Mouse (Mus musculus): ENCODE measurements around the gene Calcoco1. TPM values are rescaled to one million over a fixed set of nuclear protein-coding genes. Genes with fewer than 3 reads are reported as not detected.

Calcoco1 gene
- polyA plus RNA-seq, 1 experiment: 28.0 TPM

DNA sequence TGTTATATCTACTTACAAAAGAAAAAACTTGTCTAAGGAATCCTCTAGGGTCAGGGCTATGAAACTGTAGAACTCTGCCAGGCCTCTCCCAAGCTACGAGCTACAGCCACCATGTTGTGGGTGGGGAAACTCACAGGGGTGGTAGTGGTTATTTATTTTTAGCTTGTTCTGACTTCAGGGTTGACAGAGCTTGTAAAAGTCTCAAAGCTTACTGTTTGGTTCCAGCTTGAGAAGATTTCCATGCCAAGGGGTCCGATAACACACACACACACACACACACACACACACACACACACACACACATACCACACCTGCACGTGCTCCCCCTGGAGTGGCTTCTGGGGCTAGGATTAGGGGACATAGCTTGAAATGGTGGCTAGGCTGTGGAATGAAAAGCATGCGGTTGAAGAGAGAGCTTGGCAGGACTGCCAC lies 538 bp upstream of the Calcoco1 start:
- TF ChIP-seq CTCF (IDR thresholded peaks at IDR 0.05; ENCODE audit: control insufficient read depth, insufficient read depth, low read length): no peak
- TF ChIP-seq POLR2A (IDR thresholded peaks at IDR 0.05; ENCODE audit: borderline replicate concordance, control insufficient read depth, low read depth, low read length): no peak
- peak overlapping the region; percentile 60 for H3K4me3 ChIP-seq (replicated peaks; ENCODE audit: control insufficient read depth, low read depth, low read length)
- peaks cover 1% of the 10 kb centered on the region; the same call in 1 of the 2 replicates for H3K4me1 ChIP-seq (ENCODE audit: control insufficient read depth, insufficient read depth, low read length)
- H3K27ac ChIP-seq (ENCODE audit: control insufficient read depth, insufficient read depth, low read depth, low read length, poor library complexity): no peak overlapping the region
- WGBS: 57% methylated on average over 4 of the region's 4 CpGs

DNA sequence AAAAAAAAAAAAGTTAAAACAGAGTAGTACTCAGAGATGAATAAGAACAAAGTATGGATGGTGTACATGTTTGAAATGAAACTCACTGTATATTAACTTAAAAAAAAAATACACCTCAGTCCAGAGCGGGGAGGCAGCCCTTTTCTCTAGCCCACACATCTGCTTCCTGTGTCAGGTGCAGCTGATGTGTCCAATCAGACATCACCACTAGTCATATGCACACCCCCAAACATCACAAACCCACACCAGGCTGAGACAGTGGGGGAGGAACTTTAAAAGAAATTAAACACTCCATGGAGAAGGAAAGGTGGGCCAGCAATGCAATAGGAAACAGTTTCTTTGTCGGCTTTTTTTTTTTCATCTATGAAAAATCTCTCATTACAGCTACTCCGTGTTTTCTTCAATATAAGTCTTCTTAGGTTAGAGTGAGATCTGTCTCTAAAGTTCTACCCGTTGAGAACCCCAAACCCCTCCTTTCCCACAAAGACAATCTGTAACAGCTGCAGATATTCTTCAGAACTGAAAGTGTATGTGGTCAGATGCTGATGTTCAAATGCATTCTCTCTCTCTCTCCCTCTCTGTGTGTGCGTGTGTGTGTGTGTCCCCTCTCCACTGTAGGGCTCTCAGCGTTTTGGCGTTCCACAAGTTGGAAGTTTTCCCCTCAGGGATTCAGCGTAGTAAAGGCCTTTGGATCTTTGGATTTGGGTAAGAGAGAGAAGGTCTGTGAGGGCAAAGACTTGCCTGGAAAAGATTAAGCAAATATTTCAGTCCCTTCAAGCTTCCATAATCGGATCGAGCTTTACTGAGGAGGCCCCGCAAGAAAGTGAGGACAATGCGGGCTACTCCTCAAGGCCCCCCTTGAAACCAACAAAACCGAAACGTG lies 721 bp downstream of the Calcoco1 start:
- Histone ChIP-seq H3K4me1 (ENCODE audit: control insufficient read depth, insufficient read depth, low read length) (peaks cover 1% of the 10 kb centered on the region; the same call in 1 of the 2 replicates), H3K4me3 (replicated peaks; ENCODE audit: control insufficient read depth, low read depth, low read length) (peak overlapping the region; percentile 83), H3K27ac (ENCODE audit: control insufficient read depth, insufficient read depth, low read depth, low read length, poor library complexity) (no peak overlapping the region; the same call in 1 of the 2 replicates)
- no peak for TF ChIP-seq POLR2A (IDR thresholded peaks at IDR 0.05; ENCODE audit: borderline replicate concordance, control insufficient read depth, low read depth, low read length)
- no peak for TF ChIP-seq CTCF (IDR thresholded peaks at IDR 0.05; ENCODE audit: control insufficient read depth, insufficient read depth, low read length)
- WGBS: 2% methylated on average over 14 of the region's 14 CpGs

DNA sequence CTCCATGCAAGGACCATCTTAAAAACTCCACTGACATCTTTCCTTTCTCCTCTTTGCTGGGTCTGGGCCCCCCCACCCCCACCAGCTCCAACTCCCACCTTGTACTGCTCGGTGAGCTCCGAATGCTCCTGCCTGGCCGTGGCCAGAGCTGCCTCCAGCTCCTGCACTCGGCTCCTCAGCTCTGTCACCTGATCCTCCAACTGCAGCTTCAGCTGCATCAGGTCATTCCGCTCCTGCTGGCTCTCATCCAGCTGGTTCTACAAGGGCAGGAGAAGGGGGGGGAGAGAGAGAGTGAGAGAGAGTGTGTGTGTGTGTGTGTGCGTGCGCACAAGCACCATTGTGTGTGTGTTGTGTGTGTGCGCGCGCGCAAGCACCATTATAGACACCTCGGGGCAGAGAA lies 5.8 kb downstream of the Calcoco1 start:
- no peak for TF ChIP-seq CTCF (IDR thresholded peaks at IDR 0.05; ENCODE audit: control insufficient read depth, insufficient read depth, low read length)
- no peak for TF ChIP-seq POLR2A (IDR thresholded peaks at IDR 0.05; ENCODE audit: borderline replicate concordance, control insufficient read depth, low read depth, low read length)
- 82% methylated on average over 12 of the region's 12 CpGs for WGBS
- Histone ChIP-seq H3K4me1 (ENCODE audit: control insufficient read depth, insufficient read depth, low read length) (no peaks in the 10 kb centered on the region), H3K4me3 (replicated peaks; ENCODE audit: control insufficient read depth, low read depth, low read length) (no peak overlapping the region), H3K27ac (ENCODE audit: control insufficient read depth, insufficient read depth, low read depth, low read length, poor library complexity) (no peak overlapping the region)

DNA sequence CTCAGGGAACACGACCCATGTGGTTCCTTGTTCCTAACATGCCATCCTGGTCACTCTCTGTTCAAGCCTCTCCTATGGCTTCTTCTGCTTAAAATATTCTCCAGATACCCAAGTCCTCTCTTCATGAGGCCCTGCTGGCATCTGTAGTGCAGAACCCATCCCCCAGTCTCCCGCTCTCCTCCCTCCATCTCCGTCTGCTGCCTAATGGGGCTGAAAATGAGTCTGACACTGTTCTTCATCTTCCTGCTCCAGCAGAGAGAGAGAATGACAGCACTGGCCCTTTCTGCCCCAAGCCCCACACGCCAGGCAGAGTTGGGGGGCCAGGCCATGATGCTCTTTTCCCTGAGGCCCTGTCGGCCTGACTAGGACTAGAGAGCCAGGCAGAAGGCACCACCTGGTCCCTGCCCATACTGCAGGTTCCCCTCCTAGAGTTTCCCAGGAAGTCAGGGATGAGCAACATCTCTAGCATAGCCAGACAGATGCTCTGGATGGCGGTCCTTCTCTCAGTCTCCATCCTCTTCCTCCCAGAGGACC lies 14.2 kb downstream of the Calcoco1 start:
- WGBS: 81% methylated on average over 6 of the region's 6 CpGs
- no peak overlapping the region for H3K27ac ChIP-seq (ENCODE audit: control insufficient read depth, insufficient read depth, low read depth, low read length, poor library complexity)
- no peak for TF ChIP-seq POLR2A (IDR thresholded peaks at IDR 0.05; ENCODE audit: borderline replicate concordance, control insufficient read depth, low read depth, low read length)
- TF ChIP-seq CTCF (IDR thresholded peaks at IDR 0.05; ENCODE audit: control insufficient read depth, insufficient read depth, low read length): no peak

DNA sequence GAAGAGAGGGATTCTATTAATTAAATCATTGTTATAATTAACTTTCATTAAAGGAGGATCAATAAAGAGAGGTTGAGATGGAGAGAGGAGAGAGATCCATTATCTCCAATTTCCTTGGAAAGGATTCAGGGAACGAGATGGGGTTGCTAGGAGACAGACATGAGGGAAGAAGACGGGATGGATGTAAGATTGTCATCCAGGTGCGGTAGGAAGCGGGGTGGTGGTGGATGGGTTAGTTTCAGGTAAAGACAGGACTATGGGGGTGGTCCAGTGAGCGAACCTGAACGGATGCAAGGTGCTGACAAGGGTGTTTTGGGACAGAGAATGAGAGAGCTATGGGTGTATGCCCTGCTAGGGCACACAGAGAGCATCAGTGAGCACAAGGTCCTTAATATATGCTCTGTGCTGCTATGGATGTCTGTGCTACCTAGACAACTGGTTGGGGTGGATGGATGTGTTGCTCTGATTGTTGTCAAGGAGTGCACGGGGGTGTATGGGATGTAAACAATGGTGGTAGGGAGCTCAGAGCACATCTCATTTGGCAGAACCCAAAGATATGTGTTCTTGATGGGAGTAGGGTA lies 16.0 kb downstream of the Calcoco1 start:
- H3K27ac ChIP-seq (ENCODE audit: control insufficient read depth, insufficient read depth, low read depth, low read length, poor library complexity): no peak overlapping the region
- TF ChIP-seq POLR2A (IDR thresholded peaks at IDR 0.05; ENCODE audit: borderline replicate concordance, control insufficient read depth, low read depth, low read length) (no peak), CTCF (IDR thresholded peaks at IDR 0.05; ENCODE audit: control insufficient read depth, insufficient read depth, low read length) (no peak)
- H3K4me1 ChIP-seq (ENCODE audit: control insufficient read depth, insufficient read depth, low read length): no peaks in the 10 kb centered on the region
- WGBS: 81% methylated on average over 7 of the region's 7 CpGs
- H3K4me3 ChIP-seq (replicated peaks; ENCODE audit: control insufficient read depth, low read depth, low read length): no peak overlapping the region

More for the DNA sequence above, 14.2 kb downstream of the Calcoco1 start:
- Histone ChIP-seq H3K4me1 (ENCODE audit: control insufficient read depth, insufficient read depth, low read length) (no peaks in the 10 kb centered on the region), H3K4me3 (replicated peaks; ENCODE audit: control insufficient read depth, low read depth, low read length) (no peak overlapping the region)

DNA sequence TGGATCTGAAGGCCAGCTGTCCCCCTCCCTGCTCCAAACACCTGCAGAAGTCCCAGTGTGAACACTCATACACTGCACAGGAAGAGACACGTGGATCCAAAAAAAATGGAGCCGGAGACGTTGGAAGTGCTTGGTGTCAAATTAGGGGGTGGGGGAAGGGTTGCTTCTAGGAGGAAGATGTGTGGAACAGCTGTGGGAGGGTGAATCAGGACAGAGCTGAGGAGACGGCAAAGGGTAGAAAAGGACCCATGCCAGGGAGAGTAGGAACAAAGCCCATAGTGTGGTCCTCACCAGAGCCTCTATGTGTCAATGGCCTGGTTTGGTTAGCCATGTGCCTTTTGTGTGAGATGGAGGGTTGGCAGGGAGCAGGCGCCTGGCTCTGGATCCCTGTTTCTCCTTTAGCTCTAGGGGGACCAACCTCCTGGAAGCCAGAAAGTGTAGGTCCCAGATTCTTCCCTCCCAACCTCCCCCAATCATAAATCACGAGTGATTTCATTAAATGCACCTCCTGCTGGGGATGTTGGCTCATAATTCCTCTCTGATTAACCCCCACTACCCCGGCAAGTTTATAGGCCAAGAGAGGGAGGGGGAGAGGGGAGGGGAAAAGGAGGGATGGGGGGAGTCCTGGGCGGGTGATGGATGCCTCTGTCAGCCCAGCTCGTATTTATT lies 16.6 kb downstream of the Calcoco1 start:
- WGBS: 57% methylated on average over 9 of the region's 9 CpGs
- H3K4me3 ChIP-seq (replicated peaks; ENCODE audit: control insufficient read depth, low read depth, low read length): no peak overlapping the region
- TF ChIP-seq POLR2A (IDR thresholded peaks at IDR 0.05; ENCODE audit: borderline replicate concordance, control insufficient read depth, low read depth, low read length) (no peak), CTCF (IDR thresholded peaks at IDR 0.05; ENCODE audit: control insufficient read depth, insufficient read depth, low read length) (no peak)
- H3K27ac ChIP-seq (ENCODE audit: control insufficient read depth, insufficient read depth, low read depth, low read length, poor library complexity): no peak overlapping the region
- no peaks in the 10 kb centered on the region for H3K4me1 ChIP-seq (ENCODE audit: control insufficient read depth, insufficient read depth, low read length)

DNA sequence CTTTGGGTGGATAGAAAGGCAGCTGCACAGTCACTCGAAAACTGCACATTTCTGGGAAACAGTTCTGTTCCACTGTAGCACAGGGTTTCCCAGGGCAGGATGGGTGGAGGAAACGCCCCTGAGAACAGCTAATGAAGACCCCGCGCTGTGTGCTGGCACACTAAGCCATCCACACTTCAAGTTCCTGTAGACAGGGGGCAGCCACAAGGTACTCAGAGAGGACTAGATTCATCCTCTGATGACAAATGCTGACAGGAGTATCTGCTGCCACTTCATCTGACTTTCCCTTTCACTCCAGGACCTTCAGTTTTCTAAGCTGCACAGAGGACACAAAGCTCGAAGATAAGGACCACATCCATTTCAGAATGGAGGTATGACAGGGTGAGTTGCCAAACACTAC lies 17.2 kb downstream of the Calcoco1 start:
- H3K4me3 ChIP-seq (replicated peaks; ENCODE audit: control insufficient read depth, low read depth, low read length): no peak overlapping the region
- WGBS: 58% methylated on average over 5 of the region's 5 CpGs
- no peaks in the 10 kb centered on the region for H3K4me1 ChIP-seq (ENCODE audit: control insufficient read depth, insufficient read depth, low read length)
- TF ChIP-seq CTCF (IDR thresholded peaks at IDR 0.05; ENCODE audit: control insufficient read depth, insufficient read depth, low read length): no peak
- TF ChIP-seq POLR2A (IDR thresholded peaks at IDR 0.05; ENCODE audit: borderline replicate concordance, control insufficient read depth, low read depth, low read length): no peak
- no peak overlapping the region for H3K27ac ChIP-seq (ENCODE audit: control insufficient read depth, insufficient read depth, low read depth, low read length, poor library complexity)

DNA sequence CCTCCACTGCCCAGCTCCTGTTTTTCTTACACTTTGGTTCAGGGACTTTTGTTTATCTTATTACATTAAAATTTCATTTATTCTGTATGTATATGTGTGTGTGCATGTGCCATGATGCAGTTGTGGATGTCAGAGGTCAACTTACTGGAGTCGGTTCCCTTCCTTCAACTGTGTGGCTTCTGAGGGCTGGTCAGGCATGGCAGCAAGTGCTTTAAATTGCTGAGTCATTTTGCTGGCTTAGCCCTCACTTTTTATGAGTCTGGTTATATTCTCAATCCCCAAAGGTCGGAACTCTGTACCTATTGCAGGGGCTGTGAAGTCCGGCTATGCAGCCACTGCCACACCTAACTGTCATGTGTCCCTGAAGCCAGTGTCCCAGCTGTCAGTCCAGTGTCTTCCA lies 19.0 kb downstream of the Calcoco1 start:
- no peak overlapping the region for H3K4me3 ChIP-seq (replicated peaks; ENCODE audit: control insufficient read depth, low read depth, low read length)
- no peaks in the 10 kb centered on the region for H3K4me1 ChIP-seq (ENCODE audit: control insufficient read depth, insufficient read depth, low read length)
- H3K27ac ChIP-seq (ENCODE audit: control insufficient read depth, insufficient read depth, low read depth, low read length, poor library complexity): no peak overlapping the region
- TF ChIP-seq POLR2A (IDR thresholded peaks at IDR 0.05; ENCODE audit: borderline replicate concordance, control insufficient read depth, low read depth, low read length): no peak
- TF ChIP-seq CTCF (IDR thresholded peaks at IDR 0.05; ENCODE audit: control insufficient read depth, insufficient read depth, low read length): no peak
- WGBS: 36% methylated on average over 3 of the region's 3 CpGs

Data from bone marrow, adult 2 months (tissue).